Mouse (Mus musculus) liver, embryonic 15.5 days (tissue): ENCODE data around the gene Dmxl2. TPM values are rescaled to one million over a fixed set of nuclear protein-coding genes. Genes with fewer than 3 reads are reported as not detected.

Experiments used
- ATAC-seq: fragments of 200-750 bp; cut with Nextera tagmentation; 2 replicates; pipeline ENCODE4 v1.8.0; 2017; ENCODE audit warnings: moderate number of reproducible peaks, mild to moderate bottlenecking, moderate library complexity; ENCODE audit not compliant: insufficient read depth
- H3K27ac ChIP-seq: fragments of 300-500 bp; sonication (generic); replicated peaks from 2 replicates; pipeline ENCODE4 v1.5.1; 2015; ENCODE audit warnings: mild to moderate bottlenecking, inconsistent platforms
- H3K27me3 ChIP-seq: fragments of 300-500 bp; sonication (generic); 2 replicates; pipeline ENCODE4 v1.6.1; 2015; ENCODE audit warnings: mild to moderate bottlenecking, inconsistent platforms
- H3K36me3 ChIP-seq: fragments of 300-500 bp; sonication (generic); replicated peaks from 2 replicates; pipeline ENCODE4 v1.6.1; 2015; ENCODE audit warnings: moderate library complexity, mild to moderate bottlenecking, inconsistent platforms
- H3K4me1 ChIP-seq: fragments of 300-500 bp; sonication (generic); replicated peaks from 2 replicates; pipeline ENCODE4 v1.6.1; 2015; ENCODE audit warnings: inconsistent platforms
- H3K4me2 ChIP-seq: fragments of 300-500 bp; sonication (generic); 2 replicates; pipeline ENCODE4 v1.6.1; 2015; ENCODE audit warnings: moderate library complexity, mild to moderate bottlenecking, inconsistent platforms
- H3K4me3 ChIP-seq: fragments of 300-500 bp; sonication (generic); replicated peaks from 2 replicates; pipeline ENCODE4 v1.5.1; 2015; ENCODE audit warnings: mild to moderate bottlenecking, inconsistent platforms
- H3K9ac ChIP-seq: fragments of 300-500 bp; sonication (generic); 2 replicates; pipeline ENCODE4 v1.6.1; 2015; ENCODE audit warnings: moderate library complexity, mild to moderate bottlenecking, inconsistent platforms
- H3K9me3 ChIP-seq: fragments of 300-500 bp; sonication (generic); replicated peaks from 2 replicates; pipeline ENCODE4 v1.6.1; 2016; ENCODE audit warnings: inconsistent platforms
- WGBS: fragments of 180-500 bp; shearing (Covaris S2); methylation state at CpG from one replicate; pipeline ENCODE4 v1.1.7; 2015; ENCODE audit warnings: mixed read lengths; ENCODE audit not compliant: insufficient replicate concordance; 5-methylcytosine and 5-hydroxymethylcytosine counted together
- polyA plus RNA-seq: library from polyadenylated mRNA; unstranded; fragments of >200 nt; fragmentation: Nextera tagmentation; extraction: Ambion mirVana; gene quantifications from 2 replicates; pipeline ENCODE4 v1.2.1, GENCODE M21; 2015

Gene Dmxl2
- polyA plus RNA-seq, 1 experiment from 2014 or later: 1.2 TPM

DNA sequence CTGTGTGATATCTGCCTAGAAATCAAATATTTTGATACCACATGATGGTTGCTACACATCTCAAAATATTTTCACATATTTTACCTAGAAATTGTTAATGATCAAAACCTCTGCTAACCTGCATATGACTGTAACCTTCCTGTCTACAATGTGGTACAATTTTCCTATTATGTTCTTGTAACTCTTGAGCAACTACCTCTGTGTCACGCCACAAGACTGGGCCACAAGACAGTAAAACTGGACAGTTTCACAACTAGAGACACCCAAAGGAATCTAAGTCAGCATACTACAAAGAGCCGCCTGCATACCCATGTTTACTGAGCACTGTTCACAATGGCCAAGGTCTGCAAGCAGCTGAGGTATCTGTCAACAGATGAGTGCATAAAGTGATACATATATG is 32.1 kb downstream of the Dmxl2 start:
- Histone ChIP-seq H3K27me3 (no peaks in the 10 kb centered on the region), H3K4me2 (no peak overlapping the region), H3K27ac (no peak overlapping the region), H3K36me3 (no peaks in the 10 kb centered on the region), H3K9me3 (no peaks in the 10 kb centered on the region), H3K4me1 (peaks cover 4% of the 10 kb centered on the region; the same call in 1 of the 2 replicates), H3K9ac (no peak overlapping the region), H3K4me3 (no peak overlapping the region)
- 49% methylated on average over 2 of the region's 2 CpGs for WGBS
- 0 out of 2 replicates have a peak, but pooled peaks have one; percentile 31 for ATAC-seq

DNA sequence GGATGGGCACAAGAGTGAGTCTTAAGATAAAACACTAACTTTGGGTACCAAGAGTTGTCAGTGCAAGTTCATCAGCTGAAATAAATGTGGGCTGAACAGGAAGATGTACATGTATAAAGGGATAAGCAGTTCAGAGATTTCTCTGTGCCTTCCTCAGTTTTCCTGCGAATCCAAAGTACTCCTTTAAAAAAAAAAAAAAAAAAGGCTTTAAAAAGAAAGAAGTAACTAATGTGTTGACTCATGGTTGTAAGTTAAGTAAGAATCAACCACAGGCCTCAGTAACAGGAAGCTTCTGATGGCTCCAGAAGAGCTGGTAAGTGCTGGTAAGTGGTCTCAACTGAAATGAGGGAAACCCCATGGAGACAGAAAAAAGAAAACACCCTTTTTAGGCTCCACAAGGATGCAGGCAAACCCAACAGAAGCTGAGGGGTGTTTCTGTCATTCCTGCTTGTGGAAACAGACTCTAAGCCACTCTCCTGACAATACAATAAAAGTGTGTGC is 33.9 kb downstream of the Dmxl2 start:
- Histone ChIP-seq H3K36me3 (no peaks in the 10 kb centered on the region), H3K9ac (no peak overlapping the region), H3K4me3 (no peak overlapping the region), H3K9me3 (no peaks in the 10 kb centered on the region), H3K27ac (no peak overlapping the region), H3K4me1 (no peaks in the 10 kb centered on the region), H3K27me3 (no peaks in the 10 kb centered on the region), H3K4me2 (no peak overlapping the region)
- WGBS: 29% methylated on average over 1 of the region's 1 CpGs
- ATAC-seq: no peak

DNA sequence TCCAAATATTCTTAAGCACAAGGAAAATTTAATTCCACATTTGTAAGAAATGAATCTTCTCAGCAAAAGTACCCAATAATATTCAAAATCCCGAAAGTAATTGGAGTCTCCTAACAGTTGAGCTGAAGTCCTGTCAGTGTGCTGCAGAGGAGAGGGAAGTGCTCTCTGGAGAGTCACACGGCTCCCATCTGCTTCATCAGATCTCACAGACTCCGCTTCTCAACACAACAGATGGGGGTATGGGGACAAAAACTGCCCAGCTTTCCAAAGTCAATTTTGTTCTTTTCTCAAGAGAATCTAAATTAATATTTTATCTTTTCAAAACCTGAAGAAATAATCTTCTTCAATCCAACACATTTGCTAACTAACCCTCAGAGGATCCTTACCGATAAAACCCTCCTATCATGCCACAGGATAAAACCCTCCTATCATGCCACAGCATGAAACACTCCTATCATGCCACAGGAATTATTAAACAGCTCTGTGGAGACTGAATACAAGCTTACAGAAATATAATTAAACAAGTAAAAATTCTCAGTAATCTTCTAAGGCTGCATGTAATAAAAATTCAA is 37.9 kb downstream of the Dmxl2 start:
- no peak for ATAC-seq
- 60% methylated on average over 4 of the region's 4 CpGs for WGBS
- H3K27ac ChIP-seq: no peak overlapping the region
- no peaks in the 10 kb centered on the region for H3K4me1 ChIP-seq
- no peaks in the 10 kb centered on the region for H3K9me3 ChIP-seq
- H3K4me3 ChIP-seq: no peak overlapping the region
- no peak overlapping the region for H3K4me2 ChIP-seq
- H3K9ac ChIP-seq: no peak overlapping the region
- no peaks in the 10 kb centered on the region for H3K27me3 ChIP-seq
- H3K36me3 ChIP-seq: no peaks in the 10 kb centered on the region

DNA sequence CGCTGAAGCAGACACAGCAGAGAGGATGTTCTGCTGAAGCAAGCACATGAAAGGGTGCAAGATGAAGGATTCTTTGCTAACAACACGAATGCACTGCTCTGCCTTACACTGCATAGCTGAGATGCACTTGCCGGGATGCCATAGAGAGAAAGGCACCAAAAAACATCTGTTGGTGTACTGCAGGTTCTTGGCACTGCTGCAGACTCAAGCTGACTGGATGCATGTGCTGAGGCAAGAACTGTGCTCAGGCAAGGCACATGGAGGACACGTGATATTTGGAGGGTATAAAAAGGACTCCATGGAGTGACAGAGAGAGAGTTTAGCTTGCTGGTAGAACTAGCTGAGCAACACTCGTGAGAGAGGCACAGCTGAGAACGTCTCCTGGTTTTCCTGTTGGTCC is 62.4 kb downstream of the Dmxl2 start:
- Histone ChIP-seq H3K9me3 (no peaks in the 10 kb centered on the region), H3K9ac (no peak overlapping the region), H3K36me3 (no peaks in the 10 kb centered on the region), H3K4me3 (no peak overlapping the region), H3K27me3 (no peaks in the 10 kb centered on the region), H3K4me2 (no peak overlapping the region), H3K27ac (no peak overlapping the region), H3K4me1 (no peaks in the 10 kb centered on the region)
- no peak for ATAC-seq
- 54% methylated on average over 6 of the region's 6 CpGs for WGBS

DNA sequence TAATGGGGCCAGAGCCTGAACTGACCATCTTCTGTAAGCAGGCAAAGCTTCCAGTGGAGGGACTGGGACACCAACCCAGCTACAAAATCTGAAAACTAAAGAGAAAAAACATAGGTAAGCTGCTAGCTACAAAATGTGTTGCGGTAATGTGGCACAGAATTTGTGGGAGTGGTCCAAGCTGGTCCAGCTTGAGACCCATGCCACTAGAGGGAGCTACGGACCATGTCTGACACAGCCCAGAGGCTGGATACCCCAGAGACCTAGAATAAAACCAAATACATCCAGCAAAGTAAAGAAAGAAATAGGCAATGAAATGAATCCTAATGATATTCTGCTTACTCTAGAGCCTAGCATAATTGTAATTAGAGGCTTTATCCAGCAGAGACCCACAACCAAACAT is 63.2 kb downstream of the Dmxl2 start:
- Histone ChIP-seq H3K4me1 (no peaks in the 10 kb centered on the region), H3K4me2 (no peak overlapping the region), H3K36me3 (no peaks in the 10 kb centered on the region), H3K27ac (no peak overlapping the region), H3K9me3 (no peaks in the 10 kb centered on the region), H3K27me3 (no peaks in the 10 kb centered on the region), H3K4me3 (no peak overlapping the region), H3K9ac (no peak overlapping the region)
- WGBS: 28% methylated on average over 2 of the region's 2 CpGs
- ATAC-seq: no peak

DNA sequence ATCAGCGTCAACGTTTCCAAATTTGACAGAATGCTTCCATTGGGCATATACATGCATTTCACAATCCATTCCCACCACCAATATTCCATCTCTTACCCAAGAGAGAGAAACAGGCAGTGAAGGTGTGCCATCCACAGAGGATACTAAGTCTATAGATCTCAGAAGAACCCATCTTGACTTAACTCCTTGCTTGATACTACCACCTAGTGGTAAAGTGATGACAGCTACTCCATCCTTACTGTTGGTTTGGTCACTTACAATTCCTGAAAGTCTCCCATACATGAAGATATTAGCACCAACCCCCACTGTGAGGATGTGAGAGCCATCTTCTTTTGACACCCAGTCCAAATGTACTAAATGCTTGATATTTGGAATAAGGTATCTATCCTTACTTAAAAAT is 85.2 kb downstream of the Dmxl2 start:
- ATAC-seq: no peak
- WGBS: 76% methylated on average over 2 of the region's 2 CpGs
- H3K4me3 ChIP-seq: no peak overlapping the region
- no peak overlapping the region for H3K9ac ChIP-seq
- no peaks in the 10 kb centered on the region for H3K36me3 ChIP-seq
- H3K4me2 ChIP-seq: no peak overlapping the region
- no peaks in the 10 kb centered on the region for H3K9me3 ChIP-seq
- H3K27ac ChIP-seq: no peak overlapping the region
- H3K4me1 ChIP-seq: no peaks in the 10 kb centered on the region
- H3K27me3 ChIP-seq: no peaks in the 10 kb centered on the region

DNA sequence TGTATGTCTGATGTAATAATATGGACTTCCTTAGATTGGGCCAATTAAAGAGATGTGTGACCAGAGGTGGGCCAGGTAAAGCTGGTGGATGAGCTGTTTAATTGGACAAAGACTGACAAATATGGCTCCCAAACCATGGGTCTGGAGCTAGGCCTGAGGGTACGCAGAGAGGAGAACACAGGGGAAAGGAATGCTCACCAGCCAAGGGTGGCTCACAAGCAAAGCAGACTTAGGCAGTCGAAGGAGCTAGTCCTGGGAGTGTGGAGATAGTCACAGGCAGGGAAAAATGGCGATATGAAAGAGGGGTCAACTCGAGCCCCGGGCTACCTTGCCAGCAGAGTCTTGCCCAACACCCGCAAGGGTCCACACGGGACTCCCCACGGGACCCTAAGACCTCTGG is 144.7 kb downstream of the Dmxl2 start:
- Histone ChIP-seq H3K9ac (no peak overlapping the region), H3K36me3 (no peaks in the 10 kb centered on the region), H3K4me1 (no peaks in the 10 kb centered on the region), H3K27ac (no peak overlapping the region), H3K27me3 (no peaks in the 10 kb centered on the region), H3K4me3 (no peak overlapping the region), H3K4me2 (no peak overlapping the region), H3K9me3 (no peaks in the 10 kb centered on the region)
- 72% methylated on average over 7 of the region's 8 CpGs for WGBS
- ATAC-seq: no peak

DNA sequence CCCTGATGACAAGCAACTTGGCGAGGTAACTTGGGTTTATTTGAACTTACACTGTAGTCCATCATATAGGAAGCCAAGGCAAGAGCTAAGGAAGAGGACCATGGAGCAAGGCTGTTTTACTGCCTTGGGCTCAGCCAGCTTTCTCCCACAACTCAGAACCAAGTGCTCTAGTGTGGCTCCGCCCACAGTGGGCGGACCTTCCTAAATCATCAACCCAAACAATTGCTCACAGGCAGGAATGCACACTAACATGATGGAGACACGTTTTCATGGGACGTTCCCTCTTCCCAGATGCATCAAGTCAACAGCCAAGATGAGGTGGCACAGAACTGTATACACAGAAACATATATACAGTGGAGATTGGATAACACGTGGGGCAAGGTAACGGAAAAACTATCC is 159.4 kb downstream of the Dmxl2 start:
- Histone ChIP-seq H3K4me1 (no peaks in the 10 kb centered on the region), H3K27ac (no peak overlapping the region), H3K4me3 (no peak overlapping the region), H3K27me3 (no peaks in the 10 kb centered on the region), H3K9me3 (no peaks in the 10 kb centered on the region), H3K36me3 (no peaks in the 10 kb centered on the region), H3K4me2 (no peak overlapping the region), H3K9ac (no peak overlapping the region)
- no peak for ATAC-seq
- WGBS: 60% methylated on average over 7 of the region's 7 CpGs

DNA sequence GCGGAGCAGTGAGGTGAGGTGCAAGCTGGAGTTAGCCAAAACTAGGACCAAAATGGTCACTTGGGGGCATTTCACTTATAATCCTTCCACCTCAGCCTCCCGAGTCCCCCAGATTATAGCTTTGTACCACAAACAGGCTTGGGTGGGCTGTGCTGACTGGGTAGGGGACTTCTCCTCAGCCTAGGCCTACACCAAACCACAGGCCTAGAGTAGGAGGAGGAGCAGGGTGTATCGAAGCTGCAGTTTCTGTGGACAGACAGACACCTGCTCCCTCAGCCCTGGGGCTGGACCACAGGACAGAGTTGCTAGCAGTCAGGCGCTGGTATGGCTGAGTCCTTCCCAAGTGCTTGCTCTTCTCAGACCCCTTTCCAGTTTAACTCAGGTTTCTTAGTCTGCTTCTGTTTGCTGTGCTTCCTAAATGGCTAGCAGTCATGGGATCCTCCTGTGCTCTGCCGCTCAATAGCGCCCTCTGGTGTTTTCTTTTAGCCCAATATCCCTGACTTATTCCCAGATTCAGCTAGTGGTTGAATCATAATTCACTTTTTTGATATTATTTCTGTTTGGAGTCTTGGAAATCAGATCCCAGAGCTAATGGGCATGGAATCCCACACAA is 164.8 kb downstream of the Dmxl2 start:
- Histone ChIP-seq H3K27me3 (no peaks in the 10 kb centered on the region), H3K4me1 (no peaks in the 10 kb centered on the region)
- 37% methylated on average over 6 of the region's 6 CpGs for WGBS

DNA sequence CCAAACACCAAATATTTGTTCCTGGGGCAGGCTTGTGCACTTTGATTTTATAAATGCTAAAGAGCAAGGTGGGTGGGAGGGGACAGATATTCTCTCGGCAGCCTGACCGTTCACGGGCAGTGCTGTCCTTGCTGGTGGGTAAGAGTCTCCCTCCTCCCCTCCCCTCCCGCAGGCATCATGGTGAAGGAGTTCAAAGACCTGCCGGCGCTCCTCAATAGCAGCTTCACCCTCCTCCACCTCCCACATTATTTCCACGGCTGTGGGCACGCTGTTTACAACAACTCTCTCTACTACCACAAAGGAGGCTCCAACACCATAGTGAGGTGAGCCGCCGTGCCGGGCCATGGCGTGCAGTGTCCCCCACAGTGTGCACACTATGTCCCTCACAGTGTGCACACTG is 165.8 kb downstream of the Dmxl2 start:
- 69% methylated on average over 12 of the region's 12 CpGs for WGBS
- Histone ChIP-seq H3K27ac (no peak overlapping the region), H3K9me3 (no peaks in the 10 kb centered on the region), H3K4me3 (no peak overlapping the region), H3K4me1 (no peaks in the 10 kb centered on the region), H3K4me2 (no peak overlapping the region), H3K9ac (no peak overlapping the region), H3K36me3 (no peaks in the 10 kb centered on the region), H3K27me3 (no peaks in the 10 kb centered on the region)
- ATAC-seq: no peak

More for the DNA sequence above, 164.8 kb downstream of the Dmxl2 start:
- Histone ChIP-seq H3K4me3 (no peak overlapping the region), H3K4me2 (no peak overlapping the region), H3K36me3 (no peaks in the 10 kb centered on the region), H3K27ac (no peak overlapping the region), H3K9me3 (no peaks in the 10 kb centered on the region), H3K9ac (no peak overlapping the region)
- ATAC-seq: no peak

DNA sequence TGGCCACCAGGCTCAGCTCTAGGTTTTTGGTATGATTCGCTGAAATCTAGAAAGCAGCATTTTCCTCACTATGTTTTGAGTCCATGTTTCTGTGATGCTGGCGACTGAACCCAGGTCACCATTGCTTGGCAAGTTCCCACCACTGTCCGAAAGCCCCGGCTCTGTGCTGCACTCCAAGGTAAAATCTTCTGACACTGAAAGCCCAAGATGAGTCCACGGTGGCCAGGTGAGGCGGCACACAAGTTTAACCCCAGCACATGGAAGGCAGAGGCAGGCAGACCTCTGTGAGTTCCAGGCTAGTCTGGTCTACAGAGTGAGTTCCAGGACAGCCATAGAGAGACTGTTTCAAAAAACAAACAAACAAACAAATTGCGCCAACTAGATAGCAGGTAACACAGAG is 172.2 kb downstream of the Dmxl2 start:
- no peak overlapping the region for H3K27ac ChIP-seq
- no peak overlapping the region for H3K4me2 ChIP-seq
- no peaks in the 10 kb centered on the region for H3K27me3 ChIP-seq
- no peaks in the 10 kb centered on the region for H3K36me3 ChIP-seq
- no peaks in the 10 kb centered on the region for H3K4me1 ChIP-seq
- H3K4me3 ChIP-seq: no peak overlapping the region
- H3K9ac ChIP-seq: no peak overlapping the region
- no peaks in the 10 kb centered on the region for H3K9me3 ChIP-seq
- 68% methylated on average over 7 of the region's 7 CpGs for WGBS
- ATAC-seq: no peak

DNA sequence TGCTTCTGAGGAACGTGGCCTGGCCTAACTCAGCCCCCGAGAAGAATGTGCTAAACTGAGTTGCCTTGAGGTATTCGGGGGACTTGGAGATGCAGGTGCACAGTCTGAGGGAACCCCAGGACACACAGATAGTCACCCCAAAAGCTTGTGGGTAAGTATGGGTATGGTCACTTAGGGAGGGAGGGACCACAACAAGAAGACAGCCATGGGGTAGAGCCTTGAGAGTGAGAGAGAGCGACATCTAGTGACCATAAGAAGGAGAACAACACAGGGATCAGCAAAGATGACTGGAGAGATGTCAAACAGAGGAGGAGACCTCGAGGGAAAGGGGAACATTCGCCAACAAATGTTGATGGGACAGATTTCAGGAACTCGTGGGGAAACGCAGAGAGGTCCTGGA is 178.0 kb downstream of the Dmxl2 start:
- H3K4me1 ChIP-seq: no peaks in the 10 kb centered on the region

More for the DNA sequence above, 178.0 kb downstream of the Dmxl2 start:
- Histone ChIP-seq H3K4me2 (no peak overlapping the region), H3K4me3 (no peak overlapping the region), H3K9me3 (no peaks in the 10 kb centered on the region), H3K36me3 (no peaks in the 10 kb centered on the region), H3K27me3 (no peaks in the 10 kb centered on the region), H3K9ac (no peak overlapping the region), H3K27ac (no peak overlapping the region)
- WGBS: 30% methylated on average over 8 of the region's 8 CpGs
- no peak for ATAC-seq
